Mouse (Mus musculus) kidney, adult 2 months (tissue): ENCODE results near the gene Zbtb20.

Experiments
- CTCF ChIP-seq: fragments of 200-500 bp; conservative IDR thresholded peaks from 2 replicates; pipeline ENCODE4 v1.5.1; 2011; ENCODE audit warnings: low read depth, mild to moderate bottlenecking, control low read depth, low read length, moderate library complexity, mixed read lengths; ENCODE audit not compliant: insufficient read depth, insufficient read length
- POLR2A ChIP-seq: fragments of 200-500 bp; IDR thresholded peaks from one replicate; pipeline ENCODE4 v1.6.1; 2011; ENCODE audit warnings: low read depth, low read length, control low read depth

GRCm38 (mm10) chr16:43674400-43674799 is 798.7 kb downstream of the Zbtb20 start:
- TF ChIP-seq POLR2A (no peak), CTCF (no peak)
